Mouse (Mus musculus): ENCODE measurements around the gene Mogat2. TPM values are rescaled to one million over a fixed set of nuclear protein-coding genes. Genes with fewer than 3 reads are reported as not detected.

Mogat2 gene
- polyA plus RNA-seq (2017; shearing (Covaris generic)), result not detected

DNA sequence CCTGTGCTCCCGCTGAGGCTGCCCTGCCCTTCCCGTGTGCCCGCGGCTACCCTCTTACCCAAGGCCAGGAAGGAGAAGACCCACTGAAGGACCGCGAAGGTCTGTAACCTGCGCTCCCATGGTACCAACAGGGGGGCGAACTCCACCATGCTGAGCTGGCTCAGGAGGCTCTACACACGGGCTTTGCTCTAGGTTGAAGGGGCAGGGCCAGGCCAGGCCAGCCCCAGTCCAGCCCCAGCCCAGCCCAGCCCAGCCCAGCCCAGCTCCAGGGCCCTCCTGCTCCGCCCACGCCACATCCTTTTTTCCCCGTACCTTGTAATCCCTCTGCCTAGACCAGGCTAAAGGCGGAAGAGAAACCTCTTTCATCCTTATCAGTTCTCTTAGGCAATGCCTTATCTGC is at the start of gene Mogat2:
TSS of gene Mogat2 (minus strand) at position 203 of the 400 bp plus-strand sequence.

DNA sequence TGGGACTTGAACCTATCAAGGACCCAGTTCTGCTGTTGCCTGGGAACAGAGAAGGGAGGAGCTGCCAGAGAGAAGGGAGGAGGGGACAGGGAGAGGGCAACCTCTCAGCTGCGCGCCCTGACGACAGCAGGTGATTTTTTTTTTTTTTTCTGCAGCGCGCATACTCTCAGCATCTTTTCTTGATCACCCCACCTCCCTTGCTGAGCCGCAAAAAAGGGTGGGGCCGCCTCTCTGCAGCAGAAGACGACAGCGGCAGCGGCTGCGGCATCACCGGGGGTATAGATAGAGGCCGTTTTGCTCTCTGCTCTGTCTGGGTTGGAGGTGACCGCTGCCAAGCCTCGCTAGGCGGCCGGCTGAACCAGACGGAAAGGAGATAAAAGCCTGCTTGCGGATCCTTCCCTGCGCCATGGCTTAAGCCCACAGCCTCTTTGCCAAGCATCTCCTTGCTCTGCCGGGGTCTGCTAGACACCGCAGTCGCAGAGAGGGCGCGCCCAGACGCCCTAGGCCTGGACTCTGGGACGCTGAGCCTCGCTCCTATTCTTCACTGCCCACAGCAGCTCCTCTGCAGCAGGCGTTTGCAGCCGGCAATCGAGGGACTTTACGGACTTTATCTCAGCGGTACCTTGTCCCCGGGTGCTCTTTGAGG is 29.0 kb upstream of the Mogat2 start, which contains the start of gene Map6:
TSS of gene Map6 (plus strand) at position 197 of the 646 bp plus-strand sequence.

GRCm38 (mm10) chr7:99182432-99183172 is 55.8 kb downstream of the Mogat2 start, which contains the start of gene Dgat2:
Gene Dgat2 (minus strand): TSS chr7:99182719.

Other genes with a start within 250 kb of the Mogat2 start
- gene Uvrag, start 97.5 kb downstream of the Mogat2 start, polyA plus RNA-seq (2017; shearing (Covaris generic)), result 10 to 100 TPM; 60.9 to 64.4 TPM
- 1 to 10 TPM; 3.4 to 8.9 TPM for gene Dgat2, start 55.9 kb downstream of the Mogat2 start, polyA plus RNA-seq (2017; shearing (Covaris generic))
- gene Map6, start 28.8 kb upstream of the Mogat2 start, polyA plus RNA-seq (2017; shearing (Covaris generic)), result 10 to 100 TPM; 35.0 to 36.0 TPM
- not detected for gene Serpinh1, start 114.6 kb upstream of the Mogat2 start, polyA plus RNA-seq (2017; shearing (Covaris generic))
- 10 to 100 TPM in 1 of 2 experiments, 1 to 10 TPM in 1; 8.4 to 28.4 TPM for gene Gdpd5, start 142.8 kb upstream of the Mogat2 start, polyA plus RNA-seq (2017; shearing (Covaris generic))
- gene Klhl35, start 227.4 kb upstream of the Mogat2 start, polyA plus RNA-seq (2017; shearing (Covaris generic)), result 1 to 10 TPM; 1.5 to 5.8 TPM
- gene Rps3, start 245.1 kb upstream of the Mogat2 start, polyA plus RNA-seq (2017; shearing (Covaris generic)), result 1,000 to 10,000 TPM; 1,095 to 1,751 TPM